Comparison of ENCODE assay signal across 9 mouse cellular contexts in the genomic region with DNA sequence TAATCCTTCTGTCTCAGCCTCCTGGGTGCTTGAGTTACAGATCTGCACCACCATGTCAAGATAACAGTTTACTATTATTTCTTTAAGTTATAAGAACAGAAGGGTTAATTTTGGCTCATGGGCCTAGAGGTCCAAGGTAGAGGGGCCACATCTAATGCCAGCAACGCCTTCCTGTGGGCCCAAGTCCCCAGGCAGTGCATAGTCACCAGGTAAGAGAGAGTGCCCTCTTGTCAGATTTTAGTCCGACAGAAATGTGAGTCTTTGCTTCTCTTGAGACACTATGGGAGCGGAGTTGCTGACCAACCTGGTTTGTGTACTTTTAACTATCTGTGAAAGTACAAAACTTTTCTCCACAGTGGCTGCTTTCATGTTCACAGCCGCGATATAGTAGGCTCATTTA. TPM values are rescaled to one million over a fixed set of nuclear protein-coding genes. Genes with fewer than 3 reads are reported as not detected.
DNase-seq lines count a peak whose midpoint lies in the region; ATAC-seq and TF ChIP-seq lines count a peak whose summit lies in the region.
"Had no signal": no experiment of that assay in that cellular context is flagged by ENCODE, and none has a peak within 500 bp of the region (broad histone marks: within the 10 kb centered on the region; RNA-seq: fewer than 3 reads in every experiment).

No protein-coding gene starts in this region.

- H3K9me3 ChIP-seq in lung, postnatal 0 days (ENCODE audit: low read length) = no peaks in the 10 kb centered on the region
- no peaks in the 10 kb centered on the region for H3K9me3 ChIP-seq in limb, embryonic 12.5 days
- H3K9me3 ChIP-seq in stomach, embryonic 14.5 days (ENCODE audit: control insufficient read depth, low read depth, low read length) = peaks cover 3% of the 10 kb centered on the region; the same call in 1 of the 2 replicates

- peak overlapping the region; percentile 41 for H3K4me2 ChIP-seq in lung, postnatal 0 days (replicated peaks; ENCODE audit: low read depth, low read length)
- peak overlapping the region; percentile 95 for H3K4me2 ChIP-seq in limb, embryonic 12.5 days
- H3K4me2 ChIP-seq in stomach, embryonic 14.5 days (replicated peaks; ENCODE audit: low read depth, low read length) = peak overlapping the region; percentile 39

- TF ChIP-seq EP300 in lung, postnatal 0 days (IDR thresholded peaks at IDR 0.05) = no peak

- ATAC-seq in lung, postnatal 0 days = no peak
- ATAC-seq in limb, embryonic 12.5 days (ENCODE audit: insufficient number of reproducible peaks, insufficient read depth, low FRiP score, low TSS enrichment, low read depth) = no peak
- no peak for ATAC-seq in stomach, embryonic 14.5 days (ENCODE audit: insufficient number of reproducible peaks, insufficient read depth, low FRiP score, low read depth)

- H3K9ac ChIP-seq in lung, postnatal 0 days (replicated peaks; ENCODE audit: low read depth) = 0 out of 2 replicates have a peak overlapping the region, but pooled peaks have one; percentile 8
- no peak overlapping the region for H3K9ac ChIP-seq in limb, embryonic 12.5 days (replicated peaks)
- H3K9ac ChIP-seq in stomach, embryonic 14.5 days (replicated peaks; ENCODE audit: low read depth, low read length) = no peak overlapping the region

- peaks cover 12% of the 10 kb centered on the region; the same call in 1 of the 2 replicates for H3K4me1 ChIP-seq in lung, postnatal 0 days (ENCODE audit: insufficient read depth, low read depth, low read length)
- H3K4me1 ChIP-seq in limb, embryonic 12.5 days (replicated peaks) = peaks cover 10% of the 10 kb centered on the region; the same call in 1 of the 2 replicates
- H3K4me1 ChIP-seq in stomach, embryonic 14.5 days (ENCODE audit: control insufficient read depth, insufficient read depth, low read length) = peaks cover 4% of the 10 kb centered on the region; the same call in 1 of the 2 replicates

- no peaks in the 10 kb centered on the region for H3K36me3 ChIP-seq in lung, postnatal 0 days (ENCODE audit: insufficient read depth, low read length)
- no peaks in the 10 kb centered on the region for H3K36me3 ChIP-seq in limb, embryonic 12.5 days
- no peaks in the 10 kb centered on the region for H3K36me3 ChIP-seq in stomach, embryonic 14.5 days (ENCODE audit: control insufficient read depth, insufficient read depth, low read length)

- no peak for TF ChIP-seq CTCF in lung, postnatal 0 days (IDR thresholded peaks at IDR 0.05)

- DNase-seq in cerebellum, adult 9-11 months = peak; percentile 19
- DNase-seq in cerebellum, adult 9-10 months = no peak
- DNase-seq in lung, postnatal 0 days (ENCODE audit: low spot score) = no peak
- DNase-seq in lung, adult 18-20 months = no peak
- DNase-seq in layer of hippocampus, adult 9-10 months (ENCODE audit: low spot score) = no peak
- no peak for DNase-seq in right cerebral cortex, postnatal 36 days (ENCODE audit: low spot score in 2 of 2)

- peak overlapping the region; percentile 44; the same call in 1 of the 2 replicates for H3K27ac ChIP-seq in lung, postnatal 0 days (ENCODE audit: low read length)
- peak overlapping the region; percentile 71 for H3K27ac ChIP-seq in limb, embryonic 12.5 days
- H3K27ac ChIP-seq in stomach, embryonic 14.5 days (ENCODE audit: low read length) = peak overlapping the region; percentile 48
- H3K27ac ChIP-seq: macrophage had no signal

- WGBS in lung, postnatal 0 days = 25% methylated on average over 5 of the region's 5 CpGs
- 35% methylated on average over 5 of the region's 5 CpGs for WGBS in limb, embryonic 12.5 days
- WGBS in stomach, embryonic 14.5 days = 32% methylated on average over 5 of the region's 5 CpGs

- H3K4me3 ChIP-seq in lung, postnatal 0 days (ENCODE audit: low read depth, low read length) = no peak overlapping the region
- H3K4me3 ChIP-seq in limb, embryonic 12.5 days (replicated peaks) = peak overlapping the region; percentile 72
- peak overlapping the region; percentile 53; the same call in 1 of the 2 replicates for H3K4me3 ChIP-seq in stomach, embryonic 14.5 days (ENCODE audit: low read depth, low read length)

- H3K27me3 ChIP-seq in lung, postnatal 0 days (replicated peaks; ENCODE audit: insufficient read depth, low read length) = no peaks in the 10 kb centered on the region
- H3K27me3 ChIP-seq in limb, embryonic 12.5 days = 0 out of 2 replicates have a peak, but pooled peaks cover 7% of the 10 kb centered on the region
- no peaks in the 10 kb centered on the region for H3K27me3 ChIP-seq in stomach, embryonic 14.5 days (ENCODE audit: control insufficient read depth, insufficient read depth, low read length)

RNA-seq across cellular contexts. Expression of gene Fam210b, which starts 0.7 kb away (rescaled TPM):
- 32.8 and 37.0 TPM in 2 replicates for polyA plus RNA-seq in lung, postnatal 0 days (2015; fragmentation: Nextera tagmentation; extraction: Ambion mirVana)
- 17.0 and 18.8 TPM in 2 replicates for polyA plus RNA-seq in limb, embryonic 12.5 days (2016; fragmentation: Nextera tagmentation; extraction: Ambion mirVana)
- polyA plus RNA-seq in stomach, embryonic 14.5 days (2014; fragmentation: Nextera tagmentation; extraction: Ambion mirVana) = 10.7 and 11.2 TPM in 2 replicates

RNA-seq across cellular contexts. Expression of gene Aurka, which starts 25.7 kb away (rescaled TPM):
- 6.3 and 7.9 TPM in 2 replicates for polyA plus RNA-seq in lung, postnatal 0 days (2015; fragmentation: Nextera tagmentation; extraction: Ambion mirVana)
- polyA plus RNA-seq in limb, embryonic 12.5 days (2016; fragmentation: Nextera tagmentation; extraction: Ambion mirVana) = 155 and 160 TPM in 2 replicates
- polyA plus RNA-seq in stomach, embryonic 14.5 days (2014; fragmentation: Nextera tagmentation; extraction: Ambion mirVana) = 104 and 111 TPM in 2 replicates

RNA-seq across cellular contexts. Expression of gene Cstf1, which starts 25.8 kb away (rescaled TPM):
- 16.8 and 19.4 TPM in 2 replicates for polyA plus RNA-seq in lung, postnatal 0 days (2015; fragmentation: Nextera tagmentation; extraction: Ambion mirVana)
- polyA plus RNA-seq in limb, embryonic 12.5 days (2016; fragmentation: Nextera tagmentation; extraction: Ambion mirVana) = 48.8 and 52.4 TPM in 2 replicates
- polyA plus RNA-seq in stomach, embryonic 14.5 days (2014; fragmentation: Nextera tagmentation; extraction: Ambion mirVana) = 40.0 and 43.2 TPM in 2 replicates

RNA-seq across cellular contexts. Expression of gene Cass4, which starts 48.9 kb away (rescaled TPM):
- polyA plus RNA-seq in lung, postnatal 0 days (2015; fragmentation: Nextera tagmentation; extraction: Ambion mirVana) = 9.3 and 11.9 TPM in 2 replicates
- 0.24 and 0.31 TPM in 2 replicates for polyA plus RNA-seq in limb, embryonic 12.5 days (2016; fragmentation: Nextera tagmentation; extraction: Ambion mirVana)
- polyA plus RNA-seq in stomach, embryonic 14.5 days (2014; fragmentation: Nextera tagmentation; extraction: Ambion mirVana) = 0.13 and 0.32 TPM in 2 replicates

Comparison
In these comparisons a context has a peak if more than half of its experiments do, and no peak if none do; other contexts are left out.
1. H3K4me2 ChIP-seq: peak in every context shown above with its lines; median percentile 95 in limb, embryonic 12.5 days; 41 in lung, postnatal 0 days; 39 in stomach, embryonic 14.5 days.
2. RNA of gene Aurka, which starts 25.7 kb away (polyA plus RNA-seq): 155 to 160 TPM in limb, embryonic 12.5 days and 104 to 111 TPM in stomach, embryonic 14.5 days; 6.3 to 7.9 TPM in lung, postnatal 0 days; every median in the first group is over 10 times any median in the second.
3. Peak in every context shown above with its lines, with median percentiles within 50 percentile points of each other: H3K27ac ChIP-seq.